Mouse (Mus musculus): ENCODE data around the gene Ccdc142. TPM values are rescaled to one million over a fixed set of nuclear protein-coding genes. Genes with fewer than 3 reads are reported as not detected.

Ccdc142 gene
- polyA plus RNA-seq (2014; fragmentation: Illumina TruSeq; extraction: RNeasy Lipid Tissue Mini Kit (QIAGEN cat#74804); ENCODE audit: low read depth, low replicate concordance): not detected

GRCm38 (mm10) chr6:83101316-83101687 is at the start of gene Ccdc142, which contains the start of gene Gm42688:
Gene Ccdc142, plus strand, starts transcription at chr6:83101601.
Gene Gm42688, plus strand, starts transcription at chr6:83101617.

GRCm38 (mm10) chr6:83054074-83054851 is 47.1 kb upstream of the Ccdc142 start, which contains the start of gene Aup1:
Gene Aup1, plus strand, starts transcription at chr6:83054521.

GRCm38 (mm10) chr6:83054871-83055431 is 46.5 kb upstream of the Ccdc142 start, which contains the start of gene Htra2:
Gene Htra2, minus strand, starts transcription at chr6:83055273.

GRCm38 (mm10) chr6:83057790-83058189 is 43.6 kb upstream of the Ccdc142 start, which contains the start of gene Dqx1:
Gene Dqx1, plus strand, starts transcription at chr6:83057844.

GRCm38 (mm10) chr6:83070247-83070310 is 31.3 kb upstream of the Ccdc142 start, which contains the start of gene Tlx2:
Gene Tlx2, minus strand, starts transcription at chr6:83070293.

GRCm38 (mm10) chr6:83077630-83078323 is 23.6 kb upstream of the Ccdc142 start, which contains the start of gene Pcgf1:
Gene Pcgf1, plus strand, starts transcription at chr6:83077869.

GRCm38 (mm10) chr6:83086121-83087035 is 15.0 kb upstream of the Ccdc142 start, which contains the start of gene Lbx2:
Gene Lbx2, plus strand, starts transcription at chr6:83086367.

GRCm38 (mm10) chr6:83108762-83109668 is 7.6 kb downstream of the Ccdc142 start, which contains the start of gene Mrpl53:
Gene Mrpl53, plus strand, starts transcription at chr6:83109040.

GRCm38 (mm10) chr6:83115011-83115671 is 13.7 kb downstream of the Ccdc142 start, which contains the start of gene Mogs:
Gene Mogs, plus strand, starts transcription at chr6:83115496.

GRCm38 (mm10) chr6:83120930-83121862 is 19.8 kb downstream of the Ccdc142 start, which contains the start of gene Wbp1:
Gene Wbp1, minus strand, starts transcription at chr6:83121559.

GRCm38 (mm10) chr6:83125331-83125730 is 23.9 kb downstream of the Ccdc142 start, which contains the start of gene Ino80b:
Gene Ino80b, minus strand, starts transcription at chr6:83125431.

GRCm38 (mm10) chr6:83134951-83135513 is 33.6 kb downstream of the Ccdc142 start, which contains the start of gene Rtkn:
Gene Rtkn, plus strand, starts transcription at chr6:83135463.

GRCm38 (mm10) chr6:83156259-83156684 is 54.9 kb downstream of the Ccdc142 start, which contains the start of the genes Wdr54 and 1700003E16Rik:
Gene Wdr54, minus strand, starts transcription at chr6:83156397.
Gene 1700003E16Rik, plus strand, starts transcription at chr6:83156404.

Other genes starting within 250 kb of the Ccdc142 start
- gene Sema4f, start 161.8 kb upstream of the Ccdc142 start, polyA plus RNA-seq (2014; fragmentation: Illumina TruSeq; extraction: RNeasy Lipid Tissue Mini Kit (QIAGEN cat#74804); ENCODE audit: low read depth, low replicate concordance): not detected
- not detected for gene M1ap, start 154.7 kb upstream of the Ccdc142 start, polyA plus RNA-seq (2014; fragmentation: Illumina TruSeq; extraction: RNeasy Lipid Tissue Mini Kit (QIAGEN cat#74804); ENCODE audit: low read depth, low replicate concordance)
- gene Dok1, start 68.1 kb upstream of the Ccdc142 start, polyA plus RNA-seq (2014; fragmentation: Illumina TruSeq; extraction: RNeasy Lipid Tissue Mini Kit (QIAGEN cat#74804); ENCODE audit: low read depth, low replicate concordance): not detected
- 1.3 TPM for gene Loxl3, start 67.4 kb upstream of the Ccdc142 start, polyA plus RNA-seq (2014; fragmentation: Illumina TruSeq; extraction: RNeasy Lipid Tissue Mini Kit (QIAGEN cat#74804); ENCODE audit: low read depth, low replicate concordance)
- gene Aup1, start 47.1 kb upstream of the Ccdc142 start, polyA plus RNA-seq (2014; fragmentation: Illumina TruSeq; extraction: RNeasy Lipid Tissue Mini Kit (QIAGEN cat#74804); ENCODE audit: low read depth, low replicate concordance): 9.0 TPM
- gene Htra2, start 46.3 kb upstream of the Ccdc142 start, polyA plus RNA-seq (2014; fragmentation: Illumina TruSeq; extraction: RNeasy Lipid Tissue Mini Kit (QIAGEN cat#74804); ENCODE audit: low read depth, low replicate concordance): 3.9 TPM
- 0.17 TPM for gene Dqx1, start 43.8 kb upstream of the Ccdc142 start, polyA plus RNA-seq (2014; fragmentation: Illumina TruSeq; extraction: RNeasy Lipid Tissue Mini Kit (QIAGEN cat#74804); ENCODE audit: low read depth, low replicate concordance)
- gene Tlx2, start 31.3 kb upstream of the Ccdc142 start, polyA plus RNA-seq (2014; fragmentation: Illumina TruSeq; extraction: RNeasy Lipid Tissue Mini Kit (QIAGEN cat#74804); ENCODE audit: low read depth, low replicate concordance): not detected
- 9.9 TPM for gene Pcgf1, start 23.7 kb upstream of the Ccdc142 start, polyA plus RNA-seq (2014; fragmentation: Illumina TruSeq; extraction: RNeasy Lipid Tissue Mini Kit (QIAGEN cat#74804); ENCODE audit: low read depth, low replicate concordance)
- not detected for gene Lbx2, start 15.2 kb upstream of the Ccdc142 start, polyA plus RNA-seq (2014; fragmentation: Illumina TruSeq; extraction: RNeasy Lipid Tissue Mini Kit (QIAGEN cat#74804); ENCODE audit: low read depth, low replicate concordance)
- gene Gm42688, start within 50 bp of the Ccdc142 start, polyA plus RNA-seq (2014; fragmentation: Illumina TruSeq; extraction: RNeasy Lipid Tissue Mini Kit (QIAGEN cat#74804); ENCODE audit: low read depth, low replicate concordance): 1.6 TPM
- gene Mrpl53, start 7.4 kb downstream of the Ccdc142 start, polyA plus RNA-seq (2014; fragmentation: Illumina TruSeq; extraction: RNeasy Lipid Tissue Mini Kit (QIAGEN cat#74804); ENCODE audit: low read depth, low replicate concordance): 40.2 TPM
- gene Mogs, start 13.9 kb downstream of the Ccdc142 start, polyA plus RNA-seq (2014; fragmentation: Illumina TruSeq; extraction: RNeasy Lipid Tissue Mini Kit (QIAGEN cat#74804); ENCODE audit: low read depth, low replicate concordance): 3.9 TPM
- gene Wbp1, start 20.0 kb downstream of the Ccdc142 start, polyA plus RNA-seq (2014; fragmentation: Illumina TruSeq; extraction: RNeasy Lipid Tissue Mini Kit (QIAGEN cat#74804); ENCODE audit: low read depth, low replicate concordance): 5.9 TPM
- gene Ino80b, start 23.8 kb downstream of the Ccdc142 start, polyA plus RNA-seq (2014; fragmentation: Illumina TruSeq; extraction: RNeasy Lipid Tissue Mini Kit (QIAGEN cat#74804); ENCODE audit: low read depth, low replicate concordance): not detected
- gene Rtkn, start 33.9 kb downstream of the Ccdc142 start, polyA plus RNA-seq (2014; fragmentation: Illumina TruSeq; extraction: RNeasy Lipid Tissue Mini Kit (QIAGEN cat#74804); ENCODE audit: low read depth, low replicate concordance): 0.58 TPM
- gene Wdr54, start 54.8 kb downstream of the Ccdc142 start, polyA plus RNA-seq (2014; fragmentation: Illumina TruSeq; extraction: RNeasy Lipid Tissue Mini Kit (QIAGEN cat#74804); ENCODE audit: low read depth, low replicate concordance): 0.41 TPM
- not detected for gene 1700003E16Rik, start 54.8 kb downstream of the Ccdc142 start, polyA plus RNA-seq (2014; fragmentation: Illumina TruSeq; extraction: RNeasy Lipid Tissue Mini Kit (QIAGEN cat#74804); ENCODE audit: low read depth, low replicate concordance)
- 14.2 TPM for gene Dctn1, start 64.3 kb downstream of the Ccdc142 start, polyA plus RNA-seq (2014; fragmentation: Illumina TruSeq; extraction: RNeasy Lipid Tissue Mini Kit (QIAGEN cat#74804); ENCODE audit: low read depth, low replicate concordance)
- gene Slc4a5, start 118.2 kb downstream of the Ccdc142 start, polyA plus RNA-seq (2014; fragmentation: Illumina TruSeq; extraction: RNeasy Lipid Tissue Mini Kit (QIAGEN cat#74804); ENCODE audit: low read depth, low replicate concordance): not detected
- gene Mthfd2, start 224.3 kb downstream of the Ccdc142 start, polyA plus RNA-seq (2014; fragmentation: Illumina TruSeq; extraction: RNeasy Lipid Tissue Mini Kit (QIAGEN cat#74804); ENCODE audit: low read depth, low replicate concordance): 8.0 TPM
- 205 TPM for gene Mob1a, start 224.4 kb downstream of the Ccdc142 start, polyA plus RNA-seq (2014; fragmentation: Illumina TruSeq; extraction: RNeasy Lipid Tissue Mini Kit (QIAGEN cat#74804); ENCODE audit: low read depth, low replicate concordance)
- gene Bola3, start 247.5 kb downstream of the Ccdc142 start, polyA plus RNA-seq (2014; fragmentation: Illumina TruSeq; extraction: RNeasy Lipid Tissue Mini Kit (QIAGEN cat#74804); ENCODE audit: low read depth, low replicate concordance): 147 TPM

Data from adrenal gland, adult 10 weeks (tissue).